Mouse (Mus musculus) kidney, postnatal 0 days (tissue): ENCODE data around the gene Metap1. TPM values are rescaled to one million over a fixed set of nuclear protein-coding genes. Genes with fewer than 3 reads are reported as not detected.

Experiments
- ATAC-seq: fragments of 200-750 bp; cut with Nextera tagmentation; replicated peaks from 2 replicates; pipeline ENCODE4 v1.8.0; 2017; ENCODE audit warnings: low read depth, moderate number of reproducible peaks, moderate TSS enrichment, moderate library complexity; ENCODE audit not compliant: low FRiP score
- DNase-seq: peaks from one replicate; pipeline ENCODE4 v3.0.0-alpha.2; 2016; ENCODE audit warnings: low spot score
- H3K27ac ChIP-seq: fragments of 300-500 bp; sonication (generic); 2 replicates; pipeline ENCODE4 v1.5.1; 2014; ENCODE audit warnings: mild to moderate bottlenecking
- H3K27me3 ChIP-seq: fragments of 300-500 bp; sonication (generic); 2 replicates; pipeline ENCODE4 v1.6.1; 2014; ENCODE audit warnings: low read length, mixed read lengths; ENCODE audit not compliant: insufficient read depth
- H3K36me3 ChIP-seq: fragments of 300-500 bp; sonication (generic); 2 replicates; pipeline ENCODE4 v1.6.1; 2014; ENCODE audit warnings: low read length, mixed read lengths; ENCODE audit not compliant: insufficient read depth
- H3K4me1 ChIP-seq: fragments of 300-500 bp; sonication (generic); replicated peaks from 2 replicates; pipeline ENCODE4 v1.6.1; 2014; ENCODE audit warnings: antibody characterized with exemption, low read length, mixed read lengths; ENCODE audit not compliant: insufficient read depth
- H3K4me2 ChIP-seq: fragments of 300-500 bp; sonication (generic); 2 replicates; pipeline ENCODE4 v1.6.1; 2014; ENCODE audit warnings: mild to moderate bottlenecking, low read length, moderate library complexity, mixed read lengths
- H3K4me3 ChIP-seq: fragments of 300-500 bp; sonication (generic); replicated peaks from 2 replicates; pipeline ENCODE4 v1.5.1; 2014; ENCODE audit warnings: low read depth, low read length
- H3K9ac ChIP-seq: fragments of 300-500 bp; sonication (generic); 2 replicates; pipeline ENCODE4 v1.6.1; 2014; ENCODE audit warnings: low read depth, low read length
- H3K9me3 ChIP-seq: fragments of 300-500 bp; sonication (generic); replicated peaks from 2 replicates; pipeline ENCODE4 v1.6.1; 2016; ENCODE audit warnings: low read length, inconsistent platforms, mixed read lengths
- CTCF ChIP-seq: IDR thresholded peaks from 2 replicates; pipeline ENCODE4 v1.5.1; 2016; ENCODE audit warnings: antibody characterized with exemption, low read depth, mild to moderate bottlenecking, moderate library complexity
- WGBS: fragments of 180-500 bp; shearing (Covaris S2); extraction: QIAGEN DNeasy Blood & Tissue Kit; methylation state at CpG from one replicate; pipeline ENCODE4 v1.1.7; 2014; 5-methylcytosine and 5-hydroxymethylcytosine counted together
- polyA plus RNA-seq: library from polyadenylated mRNA; unstranded; fragments of >200 nt; fragmentation: Nextera tagmentation; extraction: Ambion mirVana; gene quantifications from 2 replicates; pipeline ENCODE4 v1.2.1, GENCODE M21; 2015

Gene Metap1
- polyA plus RNA-seq, 1 experiment from 2014 or later: 40.2 TPM

GRCm38 (mm10) chr3:138442612-138443464 is 46.5 kb downstream of the Metap1 start, which contains the start of gene Adh5:
Adh5 (plus strand) TSS chr3:138443093.
- peak within 1 kb of the TSS; percentile 76 for H3K4me2 ChIP-seq

GRCm38 (mm10) chr3:138442203-138442602 is 47.1 kb downstream of the Metap1 start:
- TF ChIP-seq CTCF: peak; percentile 37; the same call in 1 of the 2 replicates
- Histone ChIP-seq H3K36me3 (0 out of 2 replicates have a peak, but pooled peaks cover 17% of the 10 kb centered on the region), H3K9me3 (no peaks in the 10 kb centered on the region), H3K4me3 (peak overlapping the region; percentile 84), H3K4me1 (0 out of 2 replicates have a peak, but pooled peaks cover 8% of the 10 kb centered on the region), H3K27ac (peak overlapping the region; percentile 89; the same call in 1 of the 2 replicates), H3K27me3 (no peaks in the 10 kb centered on the region), H3K9ac (peak overlapping the region; percentile 95), H3K4me2 (peak overlapping the region; percentile 76)
- ATAC-seq (no peak), DNase-seq (no peak)
- WGBS: under 1% methylated on average over 9 of the region's 9 CpGs

More at GRCm38 (mm10) chr3:138442612-138443464, 46.5 kb downstream of the Metap1 start, which contains the start of gene Adh5:
- Histone ChIP-seq H3K4me3 (peak within 1 kb of the TSS; percentile 84), H3K36me3 (0 out of 2 replicates have a peak, but pooled peaks cover 17% of the 10 kb centered on the region), H3K27ac (peak within 1 kb of the TSS; percentile 89), H3K27me3 (no peaks in the 10 kb centered on the region), H3K9me3 (no peaks in the 10 kb centered on the region), H3K4me1 (0 out of 2 replicates have a peak, but pooled peaks cover 8% of the 10 kb centered on the region), H3K9ac (peak within 1 kb of the TSS; percentile 95)
- no peak; the same call in none of the 2 replicates for TF ChIP-seq CTCF
- DNase-seq: peak; percentile 97
- under 1% methylated on average over 86 of the region's 86 CpGs for WGBS
- peak; percentile 99 for ATAC-seq

GRCm38 (mm10) chr3:138438716-138439115 is 50.6 kb downstream of the Metap1 start:
- Histone ChIP-seq H3K4me2 (no peak overlapping the region), H3K27ac (no peak overlapping the region), H3K4me1 (0 out of 2 replicates have a peak, but pooled peaks cover under 1% of the 10 kb centered on the region), H3K36me3 (no peaks in the 10 kb centered on the region), H3K27me3 (no peaks in the 10 kb centered on the region), H3K9ac (no peak overlapping the region), H3K9me3 (no peaks in the 10 kb centered on the region), H3K4me3 (no peak overlapping the region)
- DNase-seq (no peak), ATAC-seq (no peak)
- no peak for TF ChIP-seq CTCF
- WGBS: 73% methylated on average over 3 of the region's 3 CpGs

- ATAC-seq: no peak
- WGBS: 63% methylated on average over 2 of the region's 2 CpGs
- H3K4me2 ChIP-seq: no peak overlapping the region
- no peaks in the 10 kb centered on the region for H3K4me1 ChIP-seq
- no peaks in the 10 kb centered on the region for H3K27me3 ChIP-seq
- TF ChIP-seq CTCF: peak; percentile 80
- H3K9ac ChIP-seq: no peak overlapping the region
- no peak overlapping the region for H3K4me3 ChIP-seq
- no peak overlapping the region for H3K27ac ChIP-seq
- DNase-seq: peak; percentile 78
- H3K36me3 ChIP-seq: no peaks in the 10 kb centered on the region
- H3K9me3 ChIP-seq: no peaks in the 10 kb centered on the region
These were observed 57.5 kb downstream of the Metap1 start for GRCm38 (mm10) chr3:138431835-138432234.

GRCm38 (mm10) chr3:138430360-138430976 is 58.8 kb downstream of the Metap1 start:
- ATAC-seq: no peak
- Histone ChIP-seq H3K9ac (no peak overlapping the region), H3K9me3 (no peaks in the 10 kb centered on the region), H3K4me3 (no peak overlapping the region), H3K4me1 (no peaks in the 10 kb centered on the region), H3K36me3 (no peaks in the 10 kb centered on the region), H3K4me2 (no peak overlapping the region), H3K27me3 (no peaks in the 10 kb centered on the region), H3K27ac (no peak overlapping the region)
- DNase-seq: peak; percentile 21
- WGBS: 44% methylated on average over 6 of the region's 6 CpGs
- TF ChIP-seq CTCF: no peak

GRCm38 (mm10) chr3:138424247-138424646 is 65.1 kb downstream of the Metap1 start:
- Histone ChIP-seq H3K27ac (no peak overlapping the region), H3K9ac (no peak overlapping the region), H3K36me3 (no peaks in the 10 kb centered on the region), H3K4me1 (no peaks in the 10 kb centered on the region), H3K4me2 (no peak overlapping the region), H3K9me3 (no peaks in the 10 kb centered on the region), H3K4me3 (no peak overlapping the region), H3K27me3 (no peaks in the 10 kb centered on the region)
- ATAC-seq (no peak), DNase-seq (no peak)
- TF ChIP-seq CTCF: no peak
- 63% methylated on average over 4 of the region's 4 CpGs for WGBS
